ENCODE assay signal across 9 mouse cellular contexts in the genomic region with DNA sequence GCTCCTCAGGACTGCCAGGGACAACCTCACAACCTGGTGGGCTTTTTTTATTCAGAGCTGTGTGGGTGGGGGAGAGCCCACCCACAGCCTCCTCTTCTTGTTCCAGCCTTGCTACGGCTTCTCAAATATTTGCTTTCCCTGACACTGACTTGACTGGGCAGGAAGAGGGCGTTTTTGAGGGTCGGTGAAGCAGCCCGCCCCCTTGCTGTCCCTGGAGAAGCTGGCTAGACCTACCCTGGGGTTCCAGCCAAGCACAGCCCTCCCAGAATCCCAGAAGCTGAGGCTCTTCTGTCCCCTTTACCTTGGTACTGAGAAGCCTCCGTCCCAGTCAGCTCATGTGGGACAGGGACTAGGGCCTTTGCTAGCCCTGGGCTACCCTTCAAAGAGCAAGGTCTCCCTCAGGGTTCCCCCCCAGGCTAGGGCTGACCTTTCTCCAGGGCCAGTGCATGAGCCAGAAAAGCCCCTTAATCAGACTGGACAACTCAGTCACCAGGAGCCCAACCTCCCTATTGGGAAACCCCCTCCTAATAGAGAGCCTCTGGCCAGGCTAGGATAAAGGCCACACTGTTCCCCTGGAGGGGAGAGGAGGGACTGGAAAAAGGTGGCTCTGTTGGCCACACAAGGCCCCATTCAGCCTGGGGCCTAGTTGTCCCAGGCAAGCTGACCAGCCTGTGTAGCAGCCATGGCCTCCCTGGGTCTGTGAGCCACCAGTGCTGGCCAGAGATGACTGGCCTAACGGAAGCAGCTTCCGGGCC. TPM values are rescaled to one million over a fixed set of nuclear protein-coding genes. Genes with fewer than 3 reads are reported as not detected.
A peak's percentile ranks its signal among the peaks of the same experiment; 100 is the strongest.
DNase-seq lines count a peak whose midpoint lies in the region; ATAC-seq and TF ChIP-seq lines count a peak whose summit lies in the region.
"Had no signal": no experiment of that assay in that cellular context is flagged by ENCODE, and none has a peak within 500 bp of the region (broad histone marks: within the 10 kb centered on the region; RNA-seq: fewer than 3 reads in every experiment).

No protein-coding gene starts in this region.

- peaks cover 54% of the 10 kb centered on the region for H3K4me1 ChIP-seq in heart, embryonic 15.5 days (replicated peaks)
- H3K4me1 ChIP-seq in forebrain, embryonic 16.5 days (replicated peaks; ENCODE audit: control insufficient read depth, insufficient read depth, low read length): peaks cover 54% of the 10 kb centered on the region
- H3K4me1 ChIP-seq in olfactory bulb, adult 2 months (ENCODE audit: control insufficient read depth, insufficient read depth, low read length): peaks cover 58% of the 10 kb centered on the region
- peaks cover 39% of the 10 kb centered on the region for H3K4me1 ChIP-seq in liver, embryonic 12.5 days

- peaks cover 35% of the 10 kb centered on the region for H3K36me3 ChIP-seq in heart, embryonic 15.5 days
- peaks cover 24% of the 10 kb centered on the region for H3K36me3 ChIP-seq in forebrain, embryonic 16.5 days (ENCODE audit: control insufficient read depth, insufficient read depth)
- H3K36me3 ChIP-seq in liver, embryonic 12.5 days: peaks cover 33% of the 10 kb centered on the region

- H3K9ac ChIP-seq in heart, embryonic 15.5 days: peak overlapping the region; percentile 33; the same call in 1 of the 2 replicates
- H3K9ac ChIP-seq in forebrain, embryonic 16.5 days (replicated peaks; ENCODE audit: low read depth, low read length): peak overlapping the region; percentile 32
- H3K9ac ChIP-seq in liver, embryonic 12.5 days: no peak overlapping the region

- H3K27ac ChIP-seq in heart, embryonic 15.5 days: peak overlapping the region; percentile 56
- peak overlapping the region; percentile 60 for H3K27ac ChIP-seq in forebrain, embryonic 16.5 days (ENCODE audit: low read length)
- peak overlapping the region; percentile 83; the same call in 1 of the 2 replicates for H3K27ac ChIP-seq in olfactory bulb, adult 2 months (ENCODE audit: insufficient read depth, low read depth, low read length)
- no peak overlapping the region; the same call in 1 of the 2 replicates for H3K27ac ChIP-seq in liver, embryonic 12.5 days

- H3K27me3 ChIP-seq in heart, embryonic 15.5 days: no peaks in the 10 kb centered on the region
- H3K27me3 ChIP-seq in forebrain, embryonic 16.5 days (replicated peaks; ENCODE audit: control insufficient read depth, insufficient read depth, low read length): no peaks in the 10 kb centered on the region
- peaks cover 39% of the 10 kb centered on the region for H3K27me3 ChIP-seq in liver, embryonic 12.5 days (replicated peaks)

- no peak for ATAC-seq in heart, embryonic 15.5 days (replicated peaks; ENCODE audit: insufficient number of reproducible peaks, insufficient read depth, low FRiP score, low read depth)
- ATAC-seq in forebrain, embryonic 16.5 days: no peak
- ATAC-seq in liver, embryonic 12.5 days: no peak

- H3K9me3 ChIP-seq in heart, embryonic 15.5 days (replicated peaks): no peaks in the 10 kb centered on the region
- no peaks in the 10 kb centered on the region for H3K9me3 ChIP-seq in forebrain, embryonic 16.5 days (ENCODE audit: control insufficient read depth, low read length)
- no peaks in the 10 kb centered on the region for H3K9me3 ChIP-seq in liver, embryonic 12.5 days (replicated peaks)
- H3K9me3 ChIP-seq: G1E had no signal

- TF ChIP-seq POLR2A in brain, embryonic 14.5 days (IDR thresholded peaks at IDR 0.05; ENCODE audit: borderline replicate concordance, extremely low read depth, insufficient read depth, insufficient read length, poor library complexity, severe bottlenecking): no peak
- TF ChIP-seq POLR2A in olfactory bulb, adult 2 months (IDR thresholded peaks at IDR 0.05; ENCODE audit: insufficient read depth, low read depth, low read length): no peak

- TF ChIP-seq CTCF in brain, embryonic 14.5 days (IDR thresholded peaks at IDR 0.05; ENCODE audit: borderline replicate concordance, extremely low read depth, insufficient read depth, insufficient read length): no peak
- no peak for TF ChIP-seq CTCF in olfactory bulb, adult 2 months (IDR thresholded peaks at IDR 0.05; ENCODE audit: insufficient read depth, low read depth, low read length)

- H3K4me2 ChIP-seq in heart, embryonic 15.5 days: peak overlapping the region; percentile 86
- peak overlapping the region; percentile 22; the same call in 1 of the 2 replicates for H3K4me2 ChIP-seq in forebrain, embryonic 16.5 days (ENCODE audit: low read length)
- H3K4me2 ChIP-seq in liver, embryonic 12.5 days: no peak overlapping the region

- H3K4me3 ChIP-seq in heart, embryonic 15.5 days: no peak overlapping the region
- H3K4me3 ChIP-seq in forebrain, embryonic 16.5 days (replicated peaks; ENCODE audit: low read length): no peak overlapping the region
- H3K4me3 ChIP-seq in olfactory bulb, adult 2 months (ENCODE audit: insufficient read depth, low read depth, low read length): no peak overlapping the region
- no peak overlapping the region for H3K4me3 ChIP-seq in liver, embryonic 12.5 days

- WGBS in heart, embryonic 15.5 days: 59% methylated on average over 7 of the region's 7 CpGs
- 32% methylated on average over 7 of the region's 7 CpGs for WGBS in forebrain, embryonic 16.5 days
- 22% methylated on average over 7 of the region's 7 CpGs for WGBS in olfactory bulb, adult 2 months
- 55% methylated on average over 7 of the region's 7 CpGs for WGBS in liver, embryonic 12.5 days (ENCODE audit: insufficient replicate concordance)

- DNase-seq in heart, adult 11 months: no peak
- peak; percentile 32 for DNase-seq in brain, embryonic 14.5 days (ENCODE audit: low read depth)
- peak; percentile 64 to 75 for DNase-seq in layer of hippocampus, postnatal 36 days
- DNase-seq in urinary bladder, postnatal 10 days (ENCODE audit: low spot score): no peak

RNA-seq across cellular contexts. Expression of a gene that starts 4.0 kb away (rescaled TPM):
- polyA plus RNA-seq in heart, embryonic 15.5 days (2015; fragmentation: Nextera tagmentation; extraction: Ambion mirVana): 10.1 and 15.7 TPM in 2 replicates
- polyA plus RNA-seq in brain, embryonic 14.5 days (2012; rRNA removed): 117 and 189 TPM in 2 replicates
- 24.6 and 24.8 TPM in 2 replicates for polyA plus RNA-seq in forebrain, embryonic 16.5 days (2015; fragmentation: Nextera tagmentation; extraction: Ambion mirVana)
- 100 to 1,000 TPM; 218 to 225 TPM for total RNA-seq in layer of hippocampus, postnatal 36 days (2021)
- polyA plus RNA-seq in olfactory bulb, adult 2 months (2012; ENCODE audit: insufficient read depth, insufficient read length, low replicate concordance, missing spikeins): not detected in 2 replicates
- 3.7 and 3.9 TPM in 2 replicates for polyA plus RNA-seq in liver, embryonic 12.5 days (2016; fragmentation: Nextera tagmentation; extraction: Ambion mirVana)

Comparison
In these comparisons a context has a peak if more than half of its experiments do, and no peak if none do; other contexts are left out.
1. DNase-seq: peak in brain, embryonic 14.5 days (single experiment) and layer of hippocampus, postnatal 36 days (2 of 2); none in heart, adult 11 months (single experiment) and urinary bladder, postnatal 10 days (single experiment).